Mouse (Mus musculus): ENCODE results near the gene Zfp324. TPM values are rescaled to one million over a fixed set of nuclear protein-coding genes. Genes with fewer than 3 reads are reported as not detected.

Gene Zfp324
- polyA plus RNA-seq, 1 experiment, result 4.6 TPM

DNA sequence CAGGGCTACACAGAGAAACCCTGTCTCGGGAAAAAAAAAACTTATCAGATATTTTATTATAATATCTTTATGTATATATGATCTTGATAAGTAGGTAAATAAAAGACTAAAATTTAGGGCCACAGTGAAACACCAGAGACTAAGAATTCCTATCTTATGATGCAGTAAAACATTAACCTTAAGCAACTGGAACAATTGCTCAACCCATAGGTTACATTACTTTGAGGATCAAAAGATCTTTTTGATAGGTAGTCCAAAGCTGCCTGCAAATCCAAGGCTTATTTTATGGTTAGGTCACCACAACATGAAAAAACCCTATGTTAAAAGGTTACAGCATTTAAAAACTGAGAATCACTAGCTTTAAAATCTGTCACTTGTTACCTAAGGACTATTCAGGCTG is 35.9 kb downstream of the Zfp324 start:
- Histone ChIP-seq H3K79me2 (ENCODE audit: control insufficient read depth, insufficient read depth) (no peaks in the 10 kb centered on the region), H3K27me3 (ENCODE audit: control insufficient read depth, insufficient read depth, insufficient read length) (no peaks in the 10 kb centered on the region), H3K4me3 (ENCODE audit: insufficient read depth, poor library complexity, severe bottlenecking) (no peak overlapping the region), H3ac (ENCODE audit: control insufficient read depth, insufficient read length, low read depth) (no peak overlapping the region), H3K36me3 (ENCODE audit: control insufficient read depth, insufficient read depth) (peaks cover 10% of the 10 kb centered on the region), H3K79me3 (ENCODE audit: low read depth) (peaks cover 2% of the 10 kb centered on the region)
- TF ChIP-seq USF1 (IDR thresholded peaks at IDR 0.05; ENCODE audit: low read depth) (no peak), MYOG (IDR thresholded peaks at IDR 0.05; ENCODE audit: control insufficient read depth, extremely low read depth, insufficient read length) (no peak), MYOD1 (IDR thresholded peaks at IDR 0.05; ENCODE audit: control insufficient read depth, insufficient read length, low read depth) (no peak), MAX (IDR thresholded peaks at IDR 0.05) (no peak), CTCF (IDR thresholded peaks at IDR 0.05; ENCODE audit: control insufficient read depth, insufficient read depth, insufficient read length) (no peak), CEBPB (IDR thresholded peaks at IDR 0.05; ENCODE audit: low read depth) (no peak), FOSL1 (IDR thresholded peaks at IDR 0.05; ENCODE audit: insufficient read depth, low read length, poor library complexity, severe bottlenecking) (no peak)

DNA sequence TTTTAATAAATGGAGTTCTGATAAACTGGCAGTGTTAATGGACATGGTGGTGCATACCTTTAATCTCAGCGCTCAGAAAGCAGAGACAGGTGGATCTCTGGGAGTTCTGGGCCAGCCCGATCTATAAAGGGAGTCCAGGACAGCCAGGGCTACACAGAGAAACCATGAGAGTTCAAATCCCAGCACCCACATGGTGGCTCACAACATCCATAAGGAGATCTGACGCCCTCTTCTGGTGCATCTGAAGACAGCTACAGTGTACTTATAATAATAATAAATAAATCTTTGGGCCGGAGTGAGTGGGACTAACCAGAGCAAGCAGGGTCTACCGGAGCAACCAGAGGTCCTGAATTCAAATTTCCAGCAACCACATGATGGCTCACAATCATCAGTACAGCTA is 37.7 kb downstream of the Zfp324 start:
- Histone ChIP-seq H3K79me3 (ENCODE audit: low read depth) (peaks cover 4% of the 10 kb centered on the region), H3K27me3 (ENCODE audit: control insufficient read depth, insufficient read depth, insufficient read length) (no peaks in the 10 kb centered on the region), H3ac (ENCODE audit: control insufficient read depth, insufficient read length, low read depth) (no peak overlapping the region), H3K36me3 (ENCODE audit: control insufficient read depth, insufficient read depth) (peaks cover 14% of the 10 kb centered on the region), H3K4me3 (ENCODE audit: insufficient read depth, poor library complexity, severe bottlenecking) (no peak overlapping the region), H3K79me2 (ENCODE audit: control insufficient read depth, insufficient read depth) (peaks cover 7% of the 10 kb centered on the region)
- TF ChIP-seq MYOG (IDR thresholded peaks at IDR 0.05; ENCODE audit: control insufficient read depth, extremely low read depth, insufficient read length) (no peak), FOSL1 (IDR thresholded peaks at IDR 0.05; ENCODE audit: insufficient read depth, low read length, poor library complexity, severe bottlenecking) (no peak), CEBPB (IDR thresholded peaks at IDR 0.05; ENCODE audit: low read depth) (no peak), MAX (IDR thresholded peaks at IDR 0.05) (no peak), MYOD1 (IDR thresholded peaks at IDR 0.05; ENCODE audit: control insufficient read depth, insufficient read length, low read depth) (no peak), CTCF (IDR thresholded peaks at IDR 0.05; ENCODE audit: control insufficient read depth, insufficient read depth, insufficient read length) (no peak), USF1 (IDR thresholded peaks at IDR 0.05; ENCODE audit: low read depth) (no peak)

DNA sequence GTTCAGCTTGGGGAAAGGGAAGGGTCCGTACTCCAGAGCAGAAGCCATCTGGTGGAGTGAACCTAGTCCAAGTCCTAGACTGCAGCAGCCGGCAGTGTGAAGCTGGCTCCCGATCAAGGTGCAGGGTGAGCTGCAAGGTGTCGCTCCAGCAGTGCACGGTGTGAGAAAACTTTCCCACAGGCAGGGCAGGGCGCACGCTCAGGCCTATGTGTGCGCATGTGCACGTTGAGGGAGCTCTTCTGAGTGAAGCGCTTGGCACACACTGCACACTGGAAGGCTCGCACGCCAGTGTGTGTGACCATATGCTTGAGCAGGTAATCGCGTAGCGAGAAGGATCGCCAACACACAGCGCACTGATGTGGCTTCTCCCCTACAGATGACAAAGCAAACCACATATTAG is 40.4 kb downstream of the Zfp324 start:
- H3ac ChIP-seq (ENCODE audit: control insufficient read depth, insufficient read length, low read depth), result no peak overlapping the region
- H3K79me2 ChIP-seq (ENCODE audit: control insufficient read depth, insufficient read depth), result peaks cover 14% of the 10 kb centered on the region
- H3K27me3 ChIP-seq (ENCODE audit: control insufficient read depth, insufficient read depth, insufficient read length), result no peaks in the 10 kb centered on the region
- peaks cover 6% of the 10 kb centered on the region for H3K79me3 ChIP-seq (ENCODE audit: low read depth)
- no peak for TF ChIP-seq MYOG (IDR thresholded peaks at IDR 0.05; ENCODE audit: control insufficient read depth, extremely low read depth, insufficient read length)
- H3K4me3 ChIP-seq (ENCODE audit: insufficient read depth, poor library complexity, severe bottlenecking), result no peak overlapping the region
- peaks cover 14% of the 10 kb centered on the region for H3K36me3 ChIP-seq (ENCODE audit: control insufficient read depth, insufficient read depth)

DNA sequence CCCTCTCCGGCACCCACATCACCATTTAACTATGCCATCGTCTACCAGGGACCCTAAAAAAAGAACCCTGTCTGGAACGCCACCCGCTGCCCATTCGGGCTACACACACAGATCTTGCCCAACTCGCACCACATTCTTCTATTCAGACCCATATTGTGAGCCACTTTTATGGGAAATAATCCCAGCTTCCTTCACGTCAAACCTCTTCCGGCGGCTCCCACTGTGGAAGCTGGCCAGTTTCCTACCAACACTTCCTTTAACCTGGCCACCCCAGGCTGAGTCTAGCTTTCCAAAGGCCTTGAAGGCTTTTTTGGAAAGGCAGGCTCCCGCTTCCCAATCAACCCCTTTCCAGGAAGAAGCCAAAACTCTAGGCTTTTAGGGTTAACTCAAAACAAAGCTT is 40.9 kb downstream of the Zfp324 start:
- Histone ChIP-seq H3K27me3 (ENCODE audit: control insufficient read depth, insufficient read depth, insufficient read length) (no peaks in the 10 kb centered on the region), H3ac (ENCODE audit: control insufficient read depth, insufficient read length, low read depth) (no peak overlapping the region), H3K79me3 (ENCODE audit: low read depth) (peaks cover 6% of the 10 kb centered on the region), H3K79me2 (ENCODE audit: control insufficient read depth, insufficient read depth) (peaks cover 14% of the 10 kb centered on the region), H3K4me3 (ENCODE audit: insufficient read depth, poor library complexity, severe bottlenecking) (no peak overlapping the region), H3K36me3 (ENCODE audit: control insufficient read depth, insufficient read depth) (peaks cover 14% of the 10 kb centered on the region)
- TF ChIP-seq MYOD1 (IDR thresholded peaks at IDR 0.05; ENCODE audit: control insufficient read depth, insufficient read length, low read depth), result no peak
- no peak for TF ChIP-seq CTCF (IDR thresholded peaks at IDR 0.05; ENCODE audit: control insufficient read depth, insufficient read depth, insufficient read length)
- no peak for TF ChIP-seq MAX (IDR thresholded peaks at IDR 0.05)
- TF ChIP-seq CEBPB (IDR thresholded peaks at IDR 0.05; ENCODE audit: low read depth), result no peak
- no peak for TF ChIP-seq FOSL1 (IDR thresholded peaks at IDR 0.05; ENCODE audit: insufficient read depth, low read length, poor library complexity, severe bottlenecking)
- TF ChIP-seq MYOG (IDR thresholded peaks at IDR 0.05; ENCODE audit: control insufficient read depth, extremely low read depth, insufficient read length), result no peak
- TF ChIP-seq USF1 (IDR thresholded peaks at IDR 0.05; ENCODE audit: low read depth), result no peak

DNA sequence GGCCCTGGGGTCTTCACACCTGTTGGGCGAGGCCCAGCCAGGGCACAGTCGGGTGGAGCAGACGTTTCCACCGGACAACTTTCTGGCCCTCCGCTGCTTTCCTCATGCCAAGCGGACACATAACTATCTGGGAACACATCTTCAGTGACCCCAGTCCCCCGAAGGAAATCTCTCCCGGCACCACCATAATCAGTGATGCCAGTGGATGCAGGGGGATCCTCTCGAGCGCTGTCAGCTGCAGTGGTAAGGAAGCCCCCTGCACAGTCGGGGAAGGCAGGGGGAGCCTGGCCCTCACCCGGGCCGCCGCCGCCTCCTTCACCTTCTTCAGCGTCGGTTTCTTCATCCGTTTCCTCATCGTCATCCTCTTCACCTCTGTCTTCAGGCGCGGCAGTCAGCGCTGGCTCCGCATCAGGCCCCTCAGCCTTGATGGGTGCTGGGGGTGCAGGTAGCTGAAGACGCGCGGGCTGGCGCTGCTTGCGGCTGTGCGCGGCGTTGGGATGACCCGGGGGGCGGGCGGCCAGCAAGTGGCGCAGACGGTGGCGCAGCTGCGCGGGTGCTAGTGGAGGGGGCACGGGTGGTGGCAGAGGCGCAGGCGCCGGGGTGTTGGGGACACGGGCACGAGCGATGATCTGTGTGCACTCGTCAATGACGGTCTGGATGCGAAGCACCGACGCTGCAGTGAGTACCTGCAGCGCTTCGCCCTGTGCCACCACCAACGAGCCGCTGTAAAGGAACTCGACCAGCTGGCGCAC is 41.9 kb downstream of the Zfp324 start:
- H3K79me3 ChIP-seq (ENCODE audit: low read depth), result peaks cover 6% of the 10 kb centered on the region
- no peaks in the 10 kb centered on the region for H3K27me3 ChIP-seq (ENCODE audit: control insufficient read depth, insufficient read depth, insufficient read length)
- H3K79me2 ChIP-seq (ENCODE audit: control insufficient read depth, insufficient read depth), result peaks cover 14% of the 10 kb centered on the region
- no peak overlapping the region for H3K4me3 ChIP-seq (ENCODE audit: insufficient read depth, poor library complexity, severe bottlenecking)
- no peak overlapping the region for H3ac ChIP-seq (ENCODE audit: control insufficient read depth, insufficient read length, low read depth)
- TF ChIP-seq MYOG (IDR thresholded peaks at IDR 0.05; ENCODE audit: control insufficient read depth, extremely low read depth, insufficient read length) (no peak), USF1 (IDR thresholded peaks at IDR 0.05; ENCODE audit: low read depth) (no peak), FOSL1 (IDR thresholded peaks at IDR 0.05; ENCODE audit: insufficient read depth, low read length, poor library complexity, severe bottlenecking) (no peak), MAX (IDR thresholded peaks at IDR 0.05) (no peak), CEBPB (IDR thresholded peaks at IDR 0.05; ENCODE audit: low read depth) (no peak), CTCF (IDR thresholded peaks at IDR 0.05; ENCODE audit: control insufficient read depth, insufficient read depth, insufficient read length) (no peak), MYOD1 (IDR thresholded peaks at IDR 0.05; ENCODE audit: control insufficient read depth, insufficient read length, low read depth) (no peak)
- peaks cover 14% of the 10 kb centered on the region for H3K36me3 ChIP-seq (ENCODE audit: control insufficient read depth, insufficient read depth)
